Mouse (Mus musculus) adrenal gland, postnatal 14 days (tissue): Measurements from ENCODE around the gene Scml4. TPM values are rescaled to one million over a fixed set of nuclear protein-coding genes. Genes with fewer than 3 reads are reported as not detected.
A peak's percentile ranks its signal among the peaks of the same experiment; 100 is the strongest.

Experiments used
- DNase-seq: peaks from one replicate; pipeline ENCODE4 v3.0.0; 2021; ENCODE audit warnings: mixed read lengths
- long read RNA-seq, 2 experiments: library from polyadenylated mRNA; stranded (forward); transcript quantifications; one replicate each; pipeline ENCODE4 v2.0.0; 2021
- total RNA-seq: library from RNA; stranded (reverse); gene quantifications from 2 replicates; pipeline ENCODE4 v1.2.3, GENCODE M21; 2021

The Scml4 gene
- total RNA-seq: 4.0 and 14.3 TPM in 2 replicates
- long read RNA-seq, experiment 1, full-length matches to known transcripts: 2 of 5 reads
- long read RNA-seq, experiment 1, partial matches to known transcripts: 1 of 5 reads
- long read RNA-seq, experiment 1, other reads (novel, unspliced or antisense): 2 of 5 reads
- long read RNA-seq, experiment 2, partial matches to known transcripts: 1 of 1 reads
- long read RNA-seq, experiment 2, other reads (novel, unspliced or antisense): 0 of 1 reads

GRCm38 (mm10) chr10:42860159-42860911 is at the start of gene Scml4:
TSS of gene Scml4 (plus strand) at chr10:42860370.
- peak; percentile 44 for DNase-seq

DNA sequence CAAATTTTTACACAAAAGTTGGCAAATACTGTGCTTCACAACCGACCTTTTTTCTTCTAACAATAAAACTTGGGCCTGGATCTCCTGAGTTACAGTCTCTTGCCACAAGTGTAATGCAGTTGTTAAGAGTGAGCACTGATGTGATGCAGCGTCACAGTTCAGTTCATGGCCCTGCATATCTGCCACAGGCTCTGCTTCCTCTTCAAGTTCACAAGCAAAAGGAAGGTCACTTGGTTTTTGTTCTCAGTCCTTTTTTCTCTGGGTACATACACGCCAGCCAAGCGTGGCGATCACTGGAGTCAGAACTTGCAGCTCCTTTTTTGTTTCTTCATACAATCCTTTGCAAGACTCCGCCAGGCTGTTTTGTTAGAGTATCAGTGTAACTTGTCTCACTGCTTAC is 34.2 kb upstream of the Scml4 start:
- DNase-seq: no peak

DNA sequence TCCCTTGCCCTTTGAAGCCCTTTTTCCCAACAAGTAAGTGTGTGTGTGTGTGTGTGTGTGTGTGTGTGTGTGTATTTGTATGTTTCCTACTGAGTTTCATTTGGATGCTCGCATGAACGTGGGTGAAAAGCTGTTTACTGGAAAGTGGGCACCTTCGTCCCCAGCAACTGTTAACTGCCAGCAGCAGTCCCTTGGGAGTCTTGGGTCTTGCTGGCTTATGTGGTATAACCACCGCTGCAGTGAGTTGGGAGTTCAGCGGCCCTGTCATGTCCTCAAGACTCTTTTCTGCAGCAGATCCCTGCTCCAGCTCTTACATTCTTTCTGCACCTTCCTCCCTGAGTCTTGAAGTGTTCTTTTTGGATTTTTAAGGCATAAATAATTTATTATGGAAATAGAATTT is 33.0 kb upstream of the Scml4 start:
- DNase-seq: no peak

DNA sequence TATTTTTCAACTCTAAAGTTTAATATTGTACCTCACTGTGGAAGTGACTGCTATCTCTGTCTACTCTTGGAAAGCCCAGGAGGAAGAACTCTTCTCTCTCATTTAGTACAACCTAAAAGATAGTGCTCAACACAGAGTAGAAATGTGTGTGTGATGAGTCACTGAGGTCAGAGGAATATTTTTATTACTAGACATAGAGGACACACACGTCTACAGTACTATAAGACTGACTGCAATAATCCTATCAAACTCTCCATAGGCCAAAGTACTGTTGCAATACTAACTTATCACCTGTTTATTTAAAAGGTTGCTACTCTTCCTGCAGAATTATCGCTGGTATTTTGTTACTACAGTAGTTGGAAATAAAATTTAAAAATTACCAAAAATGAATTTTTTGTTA is 30.2 kb upstream of the Scml4 start:
- no peak for DNase-seq

GRCm38 (mm10) chr10:42830409-42830808 is 29.8 kb upstream of the Scml4 start:
- DNase-seq: no peak

DNA sequence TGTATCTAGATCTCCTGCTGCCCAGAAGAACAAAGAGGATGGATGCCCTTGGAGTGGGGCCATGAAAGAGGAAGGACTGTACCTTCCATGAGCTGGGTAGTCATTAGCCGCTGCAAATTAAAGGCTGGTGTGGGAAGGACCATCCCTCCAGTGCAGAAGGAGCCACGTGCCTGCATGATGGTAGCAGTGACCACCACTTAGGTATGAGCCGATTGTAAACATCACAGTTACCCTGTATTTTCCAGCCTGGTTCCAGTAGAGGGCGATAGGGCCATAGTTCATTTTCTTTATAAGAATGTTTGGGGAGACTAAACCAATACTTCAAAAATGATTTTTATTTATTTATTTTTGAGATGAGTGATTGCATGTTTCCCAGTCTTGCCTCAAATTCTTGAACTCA is 27.5 kb upstream of the Scml4 start:
- no peak for DNase-seq

DNA sequence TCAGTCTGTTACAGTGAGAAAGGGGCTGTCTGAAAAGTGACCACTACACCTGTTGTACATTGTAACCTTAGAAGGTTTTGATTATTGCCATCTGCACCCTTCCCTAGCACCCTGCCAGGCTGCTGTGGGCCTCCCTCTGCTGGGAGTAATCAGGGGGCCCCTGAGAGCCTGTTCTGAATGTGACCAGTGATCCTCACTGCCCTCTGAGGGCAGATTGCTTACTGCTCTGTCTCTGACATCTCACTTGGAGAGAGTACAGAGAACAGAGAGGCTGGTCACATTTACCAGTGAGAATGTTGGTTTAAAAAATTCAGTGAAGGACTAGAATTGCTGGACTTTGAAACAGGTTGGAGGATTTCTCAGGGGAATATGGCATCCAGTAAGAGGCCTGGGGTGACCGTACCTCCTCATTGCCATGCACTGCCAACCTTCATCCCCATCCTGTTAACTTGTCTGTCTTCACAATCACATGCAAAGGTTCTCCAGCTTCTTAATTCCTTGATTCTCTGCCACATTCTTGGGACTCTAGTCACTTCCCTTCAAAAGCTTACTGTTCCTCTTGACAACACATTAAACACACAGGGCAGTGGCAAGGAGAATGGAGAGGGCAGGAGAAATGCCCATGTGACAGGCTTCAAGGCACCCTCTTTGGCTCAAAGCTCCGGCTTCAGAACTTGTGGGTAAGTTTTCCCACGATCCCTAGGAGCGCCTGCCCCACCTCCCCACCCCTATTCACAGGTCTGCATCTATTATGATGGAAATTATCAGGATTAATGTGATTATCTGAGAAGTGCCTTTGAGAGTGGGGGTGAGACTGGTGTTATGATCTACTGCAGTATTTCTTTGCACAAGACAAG is 26.1 kb upstream of the Scml4 start:
- DNase-seq: no peak

DNA sequence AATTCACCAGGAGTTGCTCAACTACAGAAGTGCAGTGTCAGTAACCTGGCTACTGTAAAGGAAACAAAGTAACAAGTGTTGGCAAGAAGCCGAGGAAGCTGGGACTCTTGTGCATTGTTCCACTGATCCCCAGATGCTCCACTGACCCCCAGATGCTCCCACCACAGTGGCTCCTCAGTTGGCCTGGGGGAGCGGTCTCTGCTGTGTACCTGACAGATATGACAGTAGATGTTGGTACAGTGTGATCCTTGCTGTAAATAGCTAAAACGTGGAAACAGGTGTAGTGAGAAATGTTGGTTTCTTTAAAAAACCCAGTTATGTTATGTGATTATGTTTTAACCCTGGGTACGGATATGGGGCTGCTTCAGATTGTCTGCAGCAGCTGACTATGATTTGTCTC is 22.1 kb upstream of the Scml4 start:
- DNase-seq: no peak

DNA sequence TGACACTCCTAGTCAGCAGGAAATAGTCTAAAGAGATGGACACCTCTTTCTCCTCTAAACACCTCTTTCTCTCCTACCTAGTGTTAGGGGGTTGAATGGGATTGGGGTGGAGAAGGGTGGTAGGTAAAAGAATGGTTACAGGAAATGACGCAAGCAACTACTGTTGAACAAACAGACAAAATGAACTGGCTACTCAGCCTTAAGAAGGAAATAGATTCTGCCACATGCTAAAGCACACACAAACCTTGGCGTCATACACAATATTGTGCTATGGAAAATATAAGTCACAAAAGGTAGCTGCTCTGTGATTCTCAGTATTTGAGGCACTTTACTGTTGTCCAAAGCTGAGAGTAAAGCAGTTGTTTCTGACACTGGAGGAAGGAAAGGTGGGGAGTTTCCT is 21.4 kb upstream of the Scml4 start:
- DNase-seq: no peak

DNA sequence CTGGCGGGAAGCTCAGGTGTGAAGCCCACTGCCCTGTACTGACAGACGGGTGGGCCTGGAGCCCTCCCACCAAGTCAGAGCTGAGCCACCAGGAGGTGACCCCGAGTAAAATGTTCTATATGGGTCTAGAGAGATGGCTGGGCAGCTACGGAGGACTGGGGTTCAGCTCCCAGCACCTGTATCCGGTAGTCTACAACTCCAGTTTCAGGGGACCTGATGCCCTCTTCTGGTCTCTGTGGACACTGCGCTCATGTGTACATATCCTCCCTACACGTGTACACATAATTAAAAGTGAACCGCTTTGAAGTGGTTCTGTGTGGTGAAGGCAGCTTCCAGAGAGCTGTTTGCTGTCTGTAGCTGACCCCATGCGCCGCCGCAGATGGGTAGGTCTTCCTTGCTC is 20.1 kb upstream of the Scml4 start:
- no peak for DNase-seq

DNA sequence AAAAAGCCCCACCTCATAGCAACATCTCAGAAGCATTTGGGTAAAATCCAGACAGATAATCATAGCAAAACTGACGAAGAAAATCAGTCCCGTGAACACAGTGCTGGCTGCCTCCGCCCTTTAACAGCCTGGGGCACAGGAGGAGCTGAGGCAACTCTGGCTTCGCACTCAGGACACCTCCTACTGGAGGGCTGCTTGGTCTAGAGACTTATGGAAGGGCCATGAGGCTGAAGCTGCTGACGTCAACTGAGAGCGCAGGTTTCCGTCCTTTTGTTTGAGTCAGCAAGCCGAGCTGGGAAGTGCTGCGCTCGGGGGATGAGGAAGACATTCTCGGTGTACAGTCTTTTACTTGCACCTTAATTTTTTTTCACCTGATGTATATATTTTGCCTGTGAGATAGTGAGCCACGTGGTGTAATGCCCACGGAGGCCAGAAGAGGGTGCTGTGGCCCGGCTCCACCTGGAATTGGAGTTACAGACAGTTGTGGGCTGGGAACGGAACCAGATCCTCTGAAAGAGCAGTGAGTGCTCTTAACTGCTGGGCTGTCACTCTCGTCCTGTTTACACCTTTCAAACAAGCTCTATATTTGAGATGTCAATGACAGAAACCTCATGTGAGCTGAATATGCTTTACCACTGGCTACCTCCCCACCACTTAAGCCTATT is 18.5 kb upstream of the Scml4 start:
- DNase-seq: no peak

DNA sequence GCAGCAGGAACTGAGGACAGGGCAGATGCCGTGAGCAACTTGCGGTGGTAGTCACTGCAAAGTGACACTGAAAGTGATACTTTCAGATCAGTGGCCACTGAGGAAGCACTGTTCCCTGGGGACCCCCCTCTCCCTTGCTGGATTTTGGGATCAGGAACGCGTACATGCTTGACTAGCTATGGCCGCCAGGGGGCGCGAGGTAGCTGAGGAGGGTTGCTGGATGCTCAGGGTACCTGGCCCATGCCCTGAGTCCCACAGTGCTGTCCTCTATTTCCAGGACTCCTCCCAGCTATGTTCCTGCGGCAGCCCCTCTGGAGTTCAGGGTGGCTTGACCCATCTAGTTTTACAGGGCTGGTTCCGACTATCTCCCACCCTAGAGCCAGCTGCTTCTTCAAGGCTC is 17.8 kb upstream of the Scml4 start:
- peak; percentile 92 for DNase-seq

- DNase-seq: peak; percentile 50
Observed at GRCm38 (mm10) chr10:42843416-42843815, 16.8 kb upstream of the Scml4 start.

- no peak for DNase-seq
Observed at GRCm38 (mm10) chr10:42845480-42845879, 14.7 kb upstream of the Scml4 start.

DNA sequence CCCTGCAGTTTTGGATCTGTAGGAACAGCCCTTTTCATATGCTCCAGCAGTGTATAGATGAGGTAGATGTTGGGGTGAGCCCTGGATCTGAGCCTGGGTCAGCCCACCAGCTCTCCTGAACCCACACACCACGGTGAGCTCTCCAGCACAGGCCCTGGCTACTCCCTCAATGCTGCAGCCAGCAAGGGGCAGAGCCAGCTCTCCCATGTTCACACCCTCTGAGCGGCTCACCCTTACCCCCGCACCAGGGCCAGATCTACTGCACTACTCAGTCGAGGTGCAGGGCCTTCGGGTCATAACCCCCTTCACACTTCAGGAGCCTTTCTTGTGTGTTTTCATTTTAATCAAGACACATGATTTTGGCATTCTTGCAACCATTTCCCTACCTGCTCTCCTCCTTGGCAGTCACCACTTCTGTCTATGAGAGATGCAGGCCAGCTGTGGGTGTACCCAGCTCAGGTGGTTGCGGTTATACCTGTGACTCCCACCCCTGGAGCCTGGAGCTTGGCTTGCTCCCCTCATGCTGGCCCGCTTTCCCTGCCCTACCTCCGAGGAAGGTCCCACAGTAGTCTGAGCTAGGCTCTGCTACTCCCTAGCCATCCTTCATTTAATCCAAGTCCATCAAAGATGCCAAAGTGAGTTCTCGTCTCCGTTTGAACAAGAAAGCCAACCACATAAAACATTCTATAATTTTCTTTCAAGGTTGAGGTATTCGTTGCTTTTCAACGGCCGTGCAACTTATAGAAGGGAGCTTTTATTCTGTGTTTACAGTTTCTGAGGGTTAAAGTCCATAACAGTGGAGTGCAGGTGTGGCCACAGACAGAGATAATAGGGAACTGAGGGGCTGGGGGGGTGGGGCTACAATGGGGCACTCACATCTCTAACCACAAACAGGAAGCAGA is 11.7 kb upstream of the Scml4 start:
- DNase-seq: no peak

DNA sequence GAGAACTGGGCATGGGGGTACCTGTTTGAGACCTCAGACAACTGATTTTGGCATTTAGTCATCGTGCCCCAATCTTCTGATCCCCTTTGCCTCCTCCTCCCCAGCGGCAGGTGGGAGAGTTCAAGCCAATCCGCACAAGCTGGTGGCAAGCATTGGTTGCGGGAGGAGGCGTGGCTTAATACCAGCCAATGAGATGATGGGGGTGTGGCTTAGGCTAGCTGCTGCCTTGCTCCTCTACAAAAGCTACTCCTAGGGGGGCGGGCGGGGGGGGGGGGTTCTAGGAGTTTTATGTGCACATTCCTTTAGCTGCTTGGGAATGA is 11.1 kb upstream of the Scml4 start:
- no peak for DNase-seq

DNA sequence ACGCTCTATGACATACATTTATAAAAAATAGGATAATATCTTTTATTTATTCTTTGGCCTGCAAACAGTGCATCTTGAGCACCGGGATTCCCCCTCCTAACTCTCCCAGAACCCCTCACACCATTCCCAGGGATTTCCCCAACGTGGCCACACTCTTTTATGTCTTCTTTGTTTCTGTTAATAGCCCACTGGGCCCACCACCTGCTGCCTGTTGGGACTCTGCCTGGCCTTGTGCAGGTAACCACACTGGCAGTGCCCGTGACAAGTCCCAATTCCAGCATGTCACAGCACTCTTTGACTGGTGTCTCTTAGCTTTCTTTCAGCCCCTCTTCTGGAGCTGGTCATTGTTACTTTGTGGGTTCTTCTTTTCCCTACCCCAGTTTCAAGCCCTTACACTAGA is 5.3 kb upstream of the Scml4 start:
- DNase-seq: no peak

DNA sequence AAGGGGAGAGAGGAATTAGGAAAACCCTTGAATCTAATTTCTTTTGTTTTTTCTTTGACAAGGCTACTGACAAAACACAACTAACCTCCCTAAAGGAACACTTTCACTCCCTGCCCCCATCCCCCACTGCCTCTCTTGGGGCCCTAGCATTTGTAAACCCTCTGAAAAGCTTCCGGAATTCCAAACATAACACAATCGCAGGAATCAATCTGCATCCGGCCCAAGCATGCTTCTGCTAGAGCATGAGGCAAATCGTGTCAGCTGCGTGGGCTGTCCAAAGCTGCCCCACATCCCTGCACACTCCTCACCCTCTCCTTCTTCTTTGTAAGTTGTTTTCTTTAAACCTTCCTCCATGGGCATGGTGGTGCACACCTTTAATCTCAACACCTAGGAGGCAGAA is 4.9 kb upstream of the Scml4 start:
- DNase-seq: no peak

DNA sequence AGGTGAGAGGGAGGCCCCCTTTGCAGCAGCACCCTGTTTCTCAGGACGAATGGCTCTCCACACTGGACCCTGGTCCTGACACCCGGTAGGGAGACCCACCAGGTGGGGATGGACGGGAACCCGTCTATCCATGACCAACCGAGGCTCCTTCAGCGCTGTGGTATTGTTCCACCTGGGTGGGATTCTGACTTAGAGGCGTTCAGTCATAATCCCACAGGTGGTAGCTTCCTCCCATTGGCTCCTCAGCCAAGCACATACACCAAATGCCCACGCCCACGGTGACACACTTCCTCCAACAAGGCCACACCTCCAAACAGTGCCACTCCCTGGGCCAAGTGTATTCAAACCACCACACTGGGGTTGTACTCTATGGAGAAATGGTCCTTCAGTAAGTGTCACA is 3.6 kb upstream of the Scml4 start:
- no peak for DNase-seq

- no peak for DNase-seq
Observed at GRCm38 (mm10) chr10:42857021-42857420, 3.1 kb upstream of the Scml4 start.

GRCm38 (mm10) chr10:42859781-42860158 is 400 bp upstream of the Scml4 start:
- no peak for DNase-seq

GRCm38 (mm10) chr10:42861446-42861845 is 1.3 kb downstream of the Scml4 start:
- no peak for DNase-seq
